ENCODE assay signal across 27 mouse cellular contexts in genomic region chr2:104119097-104119496, GRCm38 (mm10). TPM values are rescaled to one million over a fixed set of nuclear protein-coding genes. Genes with fewer than 3 reads are reported as not detected.
"Had no signal": no experiment of that assay in that cellular context is flagged by ENCODE, and none has a peak within 500 bp of the region (broad histone marks: within the 10 kb centered on the region; RNA-seq: fewer than 3 reads in every experiment).

No protein-coding gene starts in this region.

- H3K9me3 ChIP-seq: limb, embryonic 12.5 days; limb, embryonic 15.5 days; midbrain, embryonic 12.5 days; midbrain, embryonic 15.5 days; neural tube, embryonic 12.5 days; neural tube, embryonic 15.5 days; stomach, embryonic 15.5 days had no signal

- H3K9ac ChIP-seq: limb, embryonic 12.5 days; limb, embryonic 15.5 days; lung, embryonic 14.5 days; midbrain, embryonic 12.5 days; midbrain, embryonic 15.5 days; neural tube, embryonic 12.5 days; neural tube, embryonic 15.5 days; stomach, embryonic 15.5 days had no signal

- H3K27me3 ChIP-seq: midbrain, embryonic 15.5 days; stomach, embryonic 15.5 days had no signal

- H3K36me3 ChIP-seq: limb, embryonic 12.5 days; limb, embryonic 15.5 days; midbrain, embryonic 12.5 days; midbrain, embryonic 15.5 days; neural tube, embryonic 12.5 days; neural tube, embryonic 15.5 days; stomach, embryonic 15.5 days had no signal

- DNase-seq: kidney, adult 9 months; kidney, postnatal 14 days; kidney, postnatal 4 days; left cerebral cortex, postnatal 4 days; lung, embryonic 14.5 days; right cerebral cortex, adult 18-20 months; right cerebral cortex, postnatal 14 days; spleen, adult 18-20 months; thymus, adult 18-20 months; thymus, postnatal 4 days had no signal

- H3K4me2 ChIP-seq: limb, embryonic 12.5 days; limb, embryonic 15.5 days; lung, embryonic 14.5 days; midbrain, embryonic 12.5 days; midbrain, embryonic 15.5 days; neural tube, embryonic 12.5 days; neural tube, embryonic 15.5 days; stomach, embryonic 15.5 days had no signal

- H3K4me3 ChIP-seq: limb, embryonic 12.5 days; limb, embryonic 15.5 days; midbrain, embryonic 12.5 days; midbrain, embryonic 15.5 days; neural tube, embryonic 12.5 days; neural tube, embryonic 15.5 days; stomach, embryonic 15.5 days had no signal

- ATAC-seq: lung, postnatal 0 days; midbrain, embryonic 15.5 days had no signal

- H3K27ac ChIP-seq: limb, embryonic 12.5 days; limb, embryonic 15.5 days; macrophage; midbrain, embryonic 12.5 days; midbrain, embryonic 15.5 days; neural tube, embryonic 12.5 days; neural tube, embryonic 15.5 days; stomach, embryonic 15.5 days had no signal

RNA-seq across cellular contexts. Expression of gene A930018P22Rik, which starts 3.5 kb away (rescaled TPM):
- total RNA-seq: layer of hippocampus, postnatal 14 days; left cerebral cortex, adult 8-10 months; left cerebral cortex, postnatal 4 days; megakaryocyte, adult 5-6 weeks had no signal
- polyA plus RNA-seq: kidney, embryonic 16.5 days; limb, embryonic 12.5 days; limb, embryonic 15.5 days; lung, embryonic 14.5 days; macrophage; midbrain, embryonic 12.5 days; midbrain, embryonic 15.5 days; neural tube, embryonic 15.5 days had no signal

RNA-seq across cellular contexts. Expression of gene Cd59b, which starts 49.4 kb away (rescaled TPM):
- total RNA-seq: megakaryocyte, adult 5-6 weeks had no signal
- polyA plus RNA-seq: macrophage had no signal

RNA-seq across cellular contexts. Expression of gene Gm10799, which starts 50.7 kb away (rescaled TPM):
- total RNA-seq: layer of hippocampus, adult 18-20 months; layer of hippocampus, postnatal 14 days; left cerebral cortex, adult 8-10 months; left cerebral cortex, postnatal 14 days; left cerebral cortex, postnatal 4 days; megakaryocyte, adult 5-6 weeks had no signal
- polyA plus RNA-seq: kidney, embryonic 16.5 days; limb, embryonic 12.5 days; limb, embryonic 15.5 days; liver, embryonic 16.5 days; lung, embryonic 14.5 days; lung, postnatal 0 days; macrophage; midbrain, embryonic 12.5 days; midbrain, embryonic 15.5 days; neural tube, embryonic 12.5 days; neural tube, embryonic 15.5 days; stomach, embryonic 15.5 days; testis, adult 2 months had no signal

RNA-seq across cellular contexts. Expression of gene Gm10912, which starts 53.5 kb away (rescaled TPM):
- total RNA-seq: layer of hippocampus, postnatal 14 days; megakaryocyte, adult 5-6 weeks had no signal
- polyA plus RNA-seq: kidney, embryonic 16.5 days; limb, embryonic 12.5 days; lung, embryonic 14.5 days; lung, postnatal 0 days; macrophage; midbrain, embryonic 12.5 days; midbrain, embryonic 15.5 days; neural tube, embryonic 12.5 days; neural tube, embryonic 15.5 days had no signal
